Mouse (Mus musculus) gastrocnemius, postnatal 25 days (tissue): ENCODE measurements at regions not wholly inside any gene's neighbourhood (a gene's known extent, or its start where the extent isn't known, plus 50 kb on each side); places are given as distances from the start of the nearest gene placed in this dataset.

ENCODE experiments used
- DNase-seq: peaks from one replicate; pipeline ENCODE4 v3.0.0; 2022

- DNase-seq, result no peak
Observed at GRCm38 (mm10) chr13:75204417-75204816, 114.8 kb downstream of the Pcsk1 start.

GRCm38 (mm10) chr13:75223944-75224343 is 134.3 kb downstream of the Pcsk1 start:
- no peak for DNase-seq

GRCm38 (mm10) chr13:75225581-75226297 is 136.1 kb downstream of the Pcsk1 start:
- DNase-seq, result no peak

- peak; percentile 6 for DNase-seq
Observed at GRCm38 (mm10) chr13:75227616-75228277, 138.1 kb downstream of the Pcsk1 start.

GRCm38 (mm10) chr13:75236424-75236823 is 146.8 kb downstream of the Pcsk1 start:
- DNase-seq, result no peak
